Mouse (Mus musculus) telencephalon, adult 2 months (tissue): Measurements from ENCODE around the gene Cdc7.

Source experiments
- DNase-seq: peaks from one replicate; pipeline ENCODE4 v3.0.0-alpha.2; 2011; ENCODE audit warnings: low read depth, low spot score

Cdc7 gene

DNA sequence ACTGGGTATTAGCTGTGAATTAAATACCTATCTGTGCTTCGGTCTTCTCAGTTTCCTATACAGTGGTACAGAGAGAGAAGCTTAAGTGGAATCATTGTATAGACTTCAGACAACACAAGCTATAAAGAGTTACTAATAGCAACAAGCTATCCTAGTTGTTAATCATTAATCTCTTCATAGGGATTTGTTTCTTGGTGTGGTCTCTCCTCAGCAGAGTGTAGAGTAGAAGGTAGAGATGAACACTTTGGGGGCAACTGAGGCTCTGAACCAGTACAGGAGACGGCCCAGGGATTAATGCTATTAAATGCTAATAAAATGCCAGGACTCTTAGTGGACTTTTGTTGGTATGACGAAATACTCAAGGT is 57.9 kb downstream of the Cdc7 start:
- no peak for DNase-seq

DNA sequence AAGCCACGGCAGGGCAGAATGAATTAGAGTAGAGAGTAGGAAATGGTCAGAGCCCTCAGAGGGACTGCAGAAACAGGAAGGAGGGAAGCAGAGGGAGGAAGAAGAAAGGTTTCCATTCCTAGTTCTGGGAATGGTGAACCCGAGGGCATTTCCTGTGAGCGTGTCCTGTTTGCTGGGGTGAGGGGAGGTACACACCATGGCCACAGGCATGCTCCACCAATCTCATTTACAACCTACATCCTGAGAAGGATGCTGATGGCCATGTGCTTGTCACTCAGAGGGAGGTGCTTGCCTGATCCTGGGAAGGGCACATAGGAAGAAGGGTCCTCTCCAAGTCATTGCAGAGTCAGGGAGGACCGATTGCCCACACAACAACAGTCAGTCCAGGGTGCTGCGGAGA is 59.8 kb downstream of the Cdc7 start:
- no peak for DNase-seq

DNA sequence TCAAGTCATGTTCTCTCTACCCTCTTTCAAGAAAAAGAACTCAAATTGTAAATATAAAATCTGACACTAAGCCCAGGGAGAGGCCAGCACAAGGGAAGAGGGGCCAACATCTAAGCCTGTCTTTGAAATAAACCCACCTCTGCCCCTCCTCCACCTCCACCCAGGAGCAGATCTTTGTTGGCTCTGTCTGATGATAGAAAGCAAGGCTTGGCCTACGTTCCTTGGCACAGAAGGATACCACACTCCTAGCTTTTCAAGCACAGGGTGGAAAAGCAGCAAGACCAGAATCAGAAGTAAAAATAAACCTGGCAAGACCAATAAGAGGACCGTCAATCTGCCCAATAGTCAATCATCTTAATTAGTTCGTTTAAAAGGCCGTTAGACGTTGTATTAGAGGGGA is 61.2 kb downstream of the Cdc7 start:
- no peak for DNase-seq

DNA sequence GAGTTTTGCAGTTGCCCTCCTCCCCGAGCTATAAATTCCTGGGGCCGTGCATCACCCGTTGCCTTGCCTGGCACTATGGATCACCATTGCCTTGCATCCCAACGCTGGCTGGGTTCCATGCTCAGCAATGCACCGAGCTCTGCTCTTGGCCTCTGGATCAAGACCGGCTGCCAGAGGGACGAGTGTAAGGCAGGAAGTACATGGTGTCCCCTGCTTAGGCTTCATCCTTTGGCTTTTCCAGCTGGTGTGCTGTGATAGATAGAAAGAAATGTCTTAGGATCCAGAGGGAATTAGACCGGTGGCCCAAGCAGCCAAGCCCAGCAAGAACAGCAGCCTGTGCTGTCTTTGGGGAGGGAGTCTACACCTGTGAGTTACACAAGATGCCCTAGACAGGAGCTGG is 61.7 kb downstream of the Cdc7 start:
- DNase-seq: no peak

DNA sequence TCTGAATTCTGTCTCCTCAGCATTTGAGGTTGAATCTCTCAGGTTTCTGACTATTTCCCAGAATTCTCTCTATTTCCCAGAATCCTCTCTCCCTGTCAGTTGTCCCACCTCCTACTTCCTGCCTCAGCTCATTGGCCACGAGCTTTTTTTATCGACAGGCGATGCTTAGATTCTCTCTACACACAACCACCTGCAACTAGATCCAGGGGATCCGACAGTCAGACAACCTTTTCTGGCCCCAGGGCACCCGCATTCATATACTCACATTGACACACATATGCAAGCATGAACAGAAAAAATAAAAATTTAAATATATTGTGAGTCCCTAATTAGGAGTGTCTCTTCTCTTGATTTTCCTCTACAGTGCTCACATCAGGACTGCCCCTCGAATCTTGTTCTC is 63.5 kb downstream of the Cdc7 start:
- no peak for DNase-seq

DNA sequence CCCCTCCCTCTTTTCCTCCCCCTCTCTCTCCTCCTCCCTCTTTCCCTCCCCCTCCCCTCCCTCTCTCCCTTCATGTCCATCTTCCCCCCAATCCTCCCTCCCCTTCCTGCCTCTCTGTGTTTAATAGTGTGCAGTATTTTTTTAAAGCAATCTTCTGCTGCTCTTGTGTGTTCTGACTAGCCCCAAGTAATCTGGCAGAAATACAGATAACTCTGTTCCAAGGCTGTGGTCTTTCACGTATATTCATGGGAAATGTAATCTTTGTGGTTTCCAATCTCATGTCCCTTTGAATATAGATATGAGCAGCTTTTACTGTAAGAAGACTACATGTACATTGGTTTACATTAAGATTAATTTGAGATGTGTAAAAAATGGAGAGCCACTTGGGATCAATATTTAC is 64.4 kb downstream of the Cdc7 start:
- DNase-seq: no peak

DNA sequence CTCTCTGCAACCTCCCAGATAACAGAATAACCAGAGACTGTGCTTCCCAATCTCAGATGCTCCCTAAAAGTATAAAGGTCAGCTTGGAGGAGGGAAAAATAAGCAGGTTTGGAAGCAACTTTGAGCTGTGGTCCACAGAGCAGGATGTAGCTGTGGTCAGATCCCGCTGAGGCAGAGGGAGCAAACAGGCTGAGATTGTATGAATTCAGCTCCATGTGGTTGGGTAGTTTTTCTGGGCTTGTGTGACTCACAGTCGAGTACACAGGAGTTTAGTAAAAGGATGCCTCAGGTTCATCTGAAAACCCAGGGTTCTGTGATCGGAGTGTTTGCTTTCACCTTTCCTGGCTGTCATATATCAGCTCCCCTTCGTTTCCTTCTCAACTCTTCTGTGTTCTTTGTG is 65.7 kb downstream of the Cdc7 start:
- no peak for DNase-seq

DNA sequence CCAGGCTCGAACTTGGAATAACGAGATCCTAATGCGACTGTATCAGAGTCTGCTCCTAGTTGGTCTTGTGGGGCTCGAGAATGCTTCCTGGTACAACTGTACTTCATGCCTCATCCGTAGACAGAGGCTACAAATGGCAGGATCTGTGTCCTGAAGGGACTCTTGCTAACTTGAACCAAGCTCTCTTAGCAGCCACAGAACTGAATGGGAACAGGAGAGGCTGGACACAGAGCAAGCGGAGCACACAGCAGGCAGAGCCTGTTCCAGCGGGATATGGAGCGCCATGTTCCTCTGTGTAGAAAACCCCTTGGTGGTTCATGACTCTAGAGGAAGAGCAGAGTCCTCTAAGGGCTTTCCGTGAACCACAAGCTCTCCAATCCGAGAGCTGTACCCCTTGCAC is 66.7 kb downstream of the Cdc7 start:
- DNase-seq: no peak
